Mouse (Mus musculus): ENCODE data around the gene Ranbp1. TPM values are rescaled to one million over a fixed set of nuclear protein-coding genes. Genes with fewer than 3 reads are reported as not detected.

Gene Ranbp1
- polyA plus RNA-seq, 1 experiment from 2014 or later, result 613 TPM

DNA sequence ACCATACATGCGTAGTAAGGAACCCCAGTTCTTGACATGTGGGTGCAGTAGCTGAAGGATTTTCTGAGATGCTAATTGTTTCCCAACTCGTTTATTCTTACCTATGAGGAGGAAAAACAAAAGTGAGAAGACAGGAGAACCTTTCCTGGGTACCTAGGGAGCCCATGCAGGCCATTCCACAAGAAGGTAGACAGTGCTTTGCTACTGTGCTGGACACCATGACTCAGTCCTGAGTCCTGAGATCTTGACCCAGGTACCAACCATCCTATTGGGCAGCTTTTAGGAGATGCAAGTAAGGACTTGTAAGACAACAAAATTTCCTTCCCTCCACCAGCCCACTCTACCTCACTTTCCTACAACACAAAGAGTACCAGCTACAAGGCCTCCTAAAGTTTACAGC, 9.7 kb upstream of the Ranbp1 start, which contains the start of gene Gm49776:
Gene Gm49776, minus strand, starts transcription at position 101 of the 400 bp plus-strand sequence.
- Histone ChIP-seq H3K36me3 (ENCODE audit: control insufficient read depth, insufficient read depth, low read length) (peaks cover 81% of the 10 kb centered on the region), H3K27me3 (ENCODE audit: control insufficient read depth, insufficient read depth, low read length) (no peaks in the 10 kb centered on the region), H3K4me3 (ENCODE audit: low read depth, low read length) (no peak within 1 kb of the TSS), H3K9me3 (ENCODE audit: control insufficient read depth, low read depth, low read length) (no peaks in the 10 kb centered on the region), H3K9ac (replicated peaks; ENCODE audit: low read depth, low read length) (no peak within 1 kb of the TSS), H3K4me1 (ENCODE audit: control insufficient read depth, insufficient read depth, low read length) (no peaks in the 10 kb centered on the region), H3K27ac (ENCODE audit: low read length) (no peak within 1 kb of the TSS), H3K4me2 (replicated peaks; ENCODE audit: low read depth, low read length) (no peak within 1 kb of the TSS)
- ATAC-seq (ENCODE audit: insufficient number of reproducible peaks, insufficient read depth, low FRiP score, low read depth), result no peak
- WGBS, result 94% methylated on average over 2 of the region's 2 CpGs

DNA sequence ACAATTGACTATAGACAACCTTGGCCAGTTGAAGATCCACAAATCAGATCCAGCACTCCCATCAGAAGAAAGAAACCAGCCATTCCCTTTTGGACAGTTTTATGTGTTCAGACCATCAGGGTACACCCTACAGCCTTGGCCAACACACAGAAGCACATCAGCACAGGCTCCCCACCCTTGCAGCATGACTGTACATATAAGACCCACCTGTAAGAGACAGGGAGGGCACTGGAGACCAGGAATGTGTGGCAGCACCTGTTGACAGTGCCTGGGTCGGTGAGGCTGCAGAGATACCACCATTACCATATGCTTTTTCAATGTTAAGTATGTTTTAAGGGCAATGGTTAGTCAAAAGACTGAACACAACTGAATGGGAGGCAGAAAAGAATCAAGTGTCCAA, 5.3 kb upstream of the Ranbp1 start:
- Histone ChIP-seq H3K36me3 (ENCODE audit: control insufficient read depth, insufficient read depth, low read length) (peaks cover 74% of the 10 kb centered on the region), H3K4me3 (ENCODE audit: low read depth, low read length) (no peak overlapping the region), H3K9ac (replicated peaks; ENCODE audit: low read depth, low read length) (no peak overlapping the region), H3K27me3 (ENCODE audit: control insufficient read depth, insufficient read depth, low read length) (no peaks in the 10 kb centered on the region), H3K4me1 (ENCODE audit: control insufficient read depth, insufficient read depth, low read length) (peaks cover 16% of the 10 kb centered on the region), H3K4me2 (replicated peaks; ENCODE audit: low read depth, low read length) (no peak overlapping the region), H3K27ac (ENCODE audit: low read length) (no peak overlapping the region), H3K9me3 (ENCODE audit: control insufficient read depth, low read depth, low read length) (no peaks in the 10 kb centered on the region)
- ATAC-seq (ENCODE audit: insufficient number of reproducible peaks, insufficient read depth, low FRiP score, low read depth), result no peak
- 87% methylated on average over 1 of the region's 1 CpGs for WGBS

DNA sequence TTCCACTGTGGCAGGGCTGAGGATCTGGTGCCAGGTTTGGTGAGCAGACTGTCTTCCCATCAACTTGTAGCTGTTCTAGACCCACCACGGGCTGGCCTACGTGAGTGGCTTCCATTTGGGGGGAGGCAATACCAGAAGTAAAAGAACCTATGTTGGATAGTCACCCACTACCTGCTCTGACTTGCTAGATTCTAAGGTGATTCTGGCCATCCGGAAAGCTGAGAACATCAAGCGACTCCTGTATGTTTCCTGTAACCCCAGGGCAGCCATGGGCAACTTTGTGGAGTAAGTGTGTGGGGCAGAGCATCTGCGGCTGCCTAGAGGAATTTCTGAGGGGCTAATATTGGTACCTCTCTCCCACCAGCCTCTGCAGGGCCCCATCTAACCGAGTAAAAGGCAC, 4.2 kb upstream of the Ranbp1 start:
- no peak overlapping the region for H3K9ac ChIP-seq (replicated peaks; ENCODE audit: low read depth, low read length)

DNA sequence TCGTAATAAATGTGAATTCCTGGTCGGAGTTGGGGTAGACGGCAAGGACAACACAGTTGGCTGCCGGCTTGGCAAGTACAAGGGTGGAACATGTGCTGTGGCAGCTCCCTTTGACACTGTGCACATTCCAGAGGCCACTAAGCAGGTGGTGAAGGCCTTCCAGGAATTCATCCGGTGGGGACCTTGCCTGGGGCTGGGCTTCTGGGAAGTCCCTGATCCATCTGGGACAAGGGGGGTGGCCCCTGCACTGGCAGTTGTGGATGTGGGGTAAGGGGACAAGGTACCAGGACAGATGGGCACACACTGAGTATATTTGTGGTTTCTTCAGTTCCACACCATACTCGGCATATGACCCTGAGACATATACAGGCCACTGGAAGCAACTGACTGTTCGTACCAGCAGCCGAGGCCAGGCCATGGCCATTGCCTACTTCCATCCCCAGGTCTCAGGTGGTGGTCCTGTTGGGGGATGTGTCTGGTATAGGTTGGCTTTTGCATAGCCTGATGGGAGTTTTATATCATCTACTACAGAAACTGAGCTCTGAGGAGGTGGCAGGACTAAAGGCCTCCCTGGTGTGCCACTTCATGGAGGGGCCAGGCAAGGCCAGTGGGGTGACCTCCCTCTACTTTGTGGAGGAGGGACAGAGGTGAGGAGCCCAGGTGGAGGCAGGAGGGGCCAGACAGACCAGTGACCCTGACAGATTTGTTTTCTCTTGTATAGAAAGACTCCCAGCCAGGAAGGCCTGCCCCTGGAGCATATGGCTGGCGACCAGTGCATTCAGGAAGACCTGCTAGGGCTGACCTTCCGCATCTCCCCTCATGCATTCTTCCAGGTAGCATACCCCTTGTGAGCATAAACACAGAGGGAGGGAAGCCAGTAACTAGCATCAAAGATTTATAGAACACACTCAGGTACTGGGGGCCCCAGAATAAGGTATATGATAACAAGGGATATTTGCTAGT, 2.6 kb upstream of the Ranbp1 start:
- WGBS, result 65% methylated on average over 10 of the region's 10 CpGs
- Histone ChIP-seq H3K4me2 (replicated peaks; ENCODE audit: low read depth, low read length) (peak overlapping the region; percentile 95; the same call in 1 of the 2 replicates), H3K27me3 (ENCODE audit: control insufficient read depth, insufficient read depth, low read length) (no peaks in the 10 kb centered on the region), H3K4me3 (ENCODE audit: low read depth, low read length) (peak overlapping the region; percentile 68; the same call in 1 of the 2 replicates), H3K9ac (replicated peaks; ENCODE audit: low read depth, low read length) (0 out of 2 replicates have a peak overlapping the region, but pooled peaks have one; percentile 1), H3K36me3 (ENCODE audit: control insufficient read depth, insufficient read depth, low read length) (peaks cover 59% of the 10 kb centered on the region), H3K27ac (ENCODE audit: low read length) (no peak overlapping the region), H3K4me1 (ENCODE audit: control insufficient read depth, insufficient read depth, low read length) (peaks cover 27% of the 10 kb centered on the region), H3K9me3 (ENCODE audit: control insufficient read depth, low read depth, low read length) (no peaks in the 10 kb centered on the region)
- no peak for ATAC-seq (ENCODE audit: insufficient number of reproducible peaks, insufficient read depth, low FRiP score, low read depth)

More for the DNA sequence above, 4.2 kb upstream of the Ranbp1 start:
- no peaks in the 10 kb centered on the region for H3K27me3 ChIP-seq (ENCODE audit: control insufficient read depth, insufficient read depth, low read length)
- 85% methylated on average over 6 of the region's 6 CpGs for WGBS
- H3K4me1 ChIP-seq (ENCODE audit: control insufficient read depth, insufficient read depth, low read length), result peaks cover 16% of the 10 kb centered on the region
- no peak for ATAC-seq (ENCODE audit: insufficient number of reproducible peaks, insufficient read depth, low FRiP score, low read depth)
- peaks cover 64% of the 10 kb centered on the region for H3K36me3 ChIP-seq (ENCODE audit: control insufficient read depth, insufficient read depth, low read length)
- no peak overlapping the region for H3K27ac ChIP-seq (ENCODE audit: low read length)
- H3K4me2 ChIP-seq (replicated peaks; ENCODE audit: low read depth, low read length), result no peak overlapping the region
- no peaks in the 10 kb centered on the region for H3K9me3 ChIP-seq (ENCODE audit: control insufficient read depth, low read depth, low read length)
- H3K4me3 ChIP-seq (ENCODE audit: low read depth, low read length), result no peak overlapping the region

DNA sequence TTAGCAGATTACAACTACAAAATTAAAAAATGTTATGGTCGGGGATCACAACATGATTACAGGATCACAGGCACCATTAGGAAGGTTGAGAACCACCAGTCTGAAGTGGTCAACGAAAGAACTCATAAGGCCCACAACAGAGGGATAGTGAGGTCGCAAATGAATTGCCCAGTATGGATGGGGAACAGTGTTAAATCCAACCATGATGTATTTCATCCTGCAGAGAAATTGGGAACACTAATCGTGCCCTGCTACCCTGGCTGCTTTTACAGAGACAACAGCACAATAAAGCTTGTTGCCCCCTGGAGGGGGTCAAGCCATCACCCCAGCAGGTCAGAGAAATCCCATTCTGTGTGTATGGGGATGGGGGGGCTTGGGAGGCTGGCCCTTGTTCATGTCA, 1.7 kb upstream of the Ranbp1 start:
- Histone ChIP-seq H3K4me1 (ENCODE audit: control insufficient read depth, insufficient read depth, low read length) (peaks cover 27% of the 10 kb centered on the region), H3K4me2 (replicated peaks; ENCODE audit: low read depth, low read length) (peak overlapping the region; percentile 95), H3K27me3 (ENCODE audit: control insufficient read depth, insufficient read depth, low read length) (no peaks in the 10 kb centered on the region), H3K9ac (replicated peaks; ENCODE audit: low read depth, low read length) (peak overlapping the region; percentile 90; the same call in 1 of the 2 replicates), H3K4me3 (ENCODE audit: low read depth, low read length) (peak overlapping the region; percentile 68), H3K36me3 (ENCODE audit: control insufficient read depth, insufficient read depth, low read length) (peaks cover 60% of the 10 kb centered on the region), H3K9me3 (ENCODE audit: control insufficient read depth, low read depth, low read length) (no peaks in the 10 kb centered on the region), H3K27ac (ENCODE audit: low read length) (no peak overlapping the region)
- no peak for ATAC-seq (ENCODE audit: insufficient number of reproducible peaks, insufficient read depth, low FRiP score, low read depth)
- WGBS, result 68% methylated on average over 4 of the region's 4 CpGs

DNA sequence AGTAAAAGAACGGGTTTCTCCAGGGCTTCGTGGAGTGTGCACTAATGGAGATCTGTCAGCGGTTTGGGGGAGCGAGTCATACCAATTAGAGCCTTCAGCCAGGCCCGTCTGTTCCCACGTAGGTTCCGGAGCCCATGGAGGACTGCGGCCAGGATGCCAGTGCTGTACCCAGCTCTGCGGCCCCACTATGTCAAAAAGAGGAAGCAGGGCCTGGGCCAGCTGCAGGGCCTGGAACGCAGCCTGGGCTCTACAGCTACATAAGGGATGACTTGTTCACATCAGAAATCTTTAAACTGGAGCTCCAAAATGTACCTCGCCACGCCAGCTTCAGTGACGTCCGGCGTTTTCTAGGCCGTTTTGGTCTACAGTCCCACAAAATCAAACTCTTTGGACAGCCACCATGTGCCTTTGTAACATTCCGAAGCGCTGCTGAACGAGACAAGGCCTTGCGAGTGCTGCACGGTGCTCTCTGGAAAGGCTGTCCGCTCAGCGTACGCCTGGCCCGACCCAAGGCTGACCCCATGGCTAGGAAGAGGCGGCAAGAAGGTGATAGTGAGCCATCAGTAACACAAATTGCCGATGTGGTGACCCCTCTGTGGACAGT, 934 bp upstream of the Ranbp1 start:
- no peak; the same call in 1 of the 2 replicates for ATAC-seq (ENCODE audit: insufficient number of reproducible peaks, insufficient read depth, low FRiP score, low read depth)
- 4% methylated on average over 27 of the region's 27 CpGs for WGBS
- Histone ChIP-seq H3K9ac (replicated peaks; ENCODE audit: low read depth, low read length) (peak overlapping the region; percentile 90), H3K9me3 (ENCODE audit: control insufficient read depth, low read depth, low read length) (no peaks in the 10 kb centered on the region), H3K4me1 (ENCODE audit: control insufficient read depth, insufficient read depth, low read length) (peaks cover 27% of the 10 kb centered on the region), H3K36me3 (ENCODE audit: control insufficient read depth, insufficient read depth, low read length) (peaks cover 63% of the 10 kb centered on the region), H3K27ac (ENCODE audit: low read length) (peak overlapping the region; percentile 94), H3K4me2 (replicated peaks; ENCODE audit: low read depth, low read length) (peak overlapping the region; percentile 95), H3K4me3 (ENCODE audit: low read depth, low read length) (peak overlapping the region; percentile 68), H3K27me3 (ENCODE audit: control insufficient read depth, insufficient read depth, low read length) (no peaks in the 10 kb centered on the region)

DNA sequence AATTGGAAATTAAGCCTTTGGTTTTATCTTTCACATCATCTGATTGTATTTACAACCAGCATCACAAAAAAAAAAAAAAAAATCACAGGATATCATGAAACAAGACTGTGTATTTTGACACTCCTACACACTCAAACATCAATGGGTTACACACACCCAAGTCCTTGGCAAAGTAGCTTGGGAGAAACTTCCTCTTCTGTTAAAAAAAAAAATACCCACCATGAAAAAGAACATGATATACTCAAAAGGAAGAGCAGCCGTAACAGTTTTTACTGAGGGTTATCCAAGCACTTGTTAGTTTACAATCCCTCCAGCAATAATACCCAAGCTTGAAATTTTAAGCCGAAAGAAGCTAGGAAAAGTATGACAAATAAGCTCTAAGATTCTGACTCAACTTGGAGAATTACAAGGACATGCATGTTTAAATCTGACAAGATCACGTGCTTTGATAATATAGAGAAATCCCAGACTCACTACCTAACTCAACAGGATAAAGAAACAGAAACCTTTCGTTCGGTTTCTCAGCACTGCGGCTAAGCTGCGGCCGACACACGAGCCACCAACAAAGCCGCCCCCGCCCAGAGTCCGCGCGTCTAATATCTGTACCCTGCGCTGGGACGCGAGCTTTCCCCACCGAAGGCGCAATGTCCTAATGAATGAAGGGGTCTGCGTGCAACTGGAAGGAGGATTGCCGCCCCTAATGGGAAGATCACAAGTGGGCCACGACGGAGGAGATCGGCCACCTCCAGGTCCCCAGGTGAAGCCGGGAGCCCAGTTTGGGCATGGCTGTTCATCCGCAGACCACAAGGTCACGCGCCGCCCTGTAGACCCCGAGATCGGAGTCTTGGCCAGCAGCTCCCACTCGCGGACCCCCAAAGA, 772 bp downstream of the Ranbp1 start:
- Histone ChIP-seq H3K36me3 (ENCODE audit: control insufficient read depth, insufficient read depth, low read length) (peaks cover 63% of the 10 kb centered on the region), H3K27me3 (ENCODE audit: control insufficient read depth, insufficient read depth, low read length) (no peaks in the 10 kb centered on the region), H3K4me3 (ENCODE audit: low read depth, low read length) (peak overlapping the region; percentile 68), H3K27ac (ENCODE audit: low read length) (peak overlapping the region; percentile 93), H3K9ac (replicated peaks; ENCODE audit: low read depth, low read length) (peak overlapping the region; percentile 90), H3K9me3 (ENCODE audit: control insufficient read depth, low read depth, low read length) (no peaks in the 10 kb centered on the region), H3K4me1 (ENCODE audit: control insufficient read depth, insufficient read depth, low read length) (peaks cover 27% of the 10 kb centered on the region), H3K4me2 (replicated peaks; ENCODE audit: low read depth, low read length) (peak overlapping the region; percentile 53)
- WGBS, result under 1% methylated on average over 33 of the region's 33 CpGs
- ATAC-seq (ENCODE audit: insufficient number of reproducible peaks, insufficient read depth, low FRiP score, low read depth), result no peak

DNA sequence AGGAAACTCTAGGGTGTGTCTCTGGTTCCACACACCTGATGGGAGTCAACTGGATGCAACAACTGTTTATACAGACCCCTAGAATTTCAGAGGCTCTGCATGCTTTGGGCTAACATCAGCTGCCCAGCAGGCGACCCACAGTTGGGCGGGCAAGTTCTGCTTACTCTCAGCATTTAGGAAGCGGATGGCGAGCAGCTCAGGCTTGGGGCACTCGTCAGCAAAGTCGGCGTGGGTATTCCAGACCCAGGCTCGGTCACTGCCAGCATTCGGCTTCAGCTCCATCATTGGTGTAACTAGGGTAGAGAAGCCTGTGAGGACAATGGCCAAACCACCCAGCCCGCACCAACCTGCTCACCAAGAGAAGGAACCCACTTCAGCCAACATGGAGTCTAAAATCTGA, 7.0 kb downstream of the Ranbp1 start:
- no peaks in the 10 kb centered on the region for H3K9me3 ChIP-seq (ENCODE audit: control insufficient read depth, low read depth, low read length)
- 92% methylated on average over 10 of the region's 10 CpGs for WGBS
- H3K4me1 ChIP-seq (ENCODE audit: control insufficient read depth, insufficient read depth, low read length), result peaks cover 3% of the 10 kb centered on the region; the same call in 1 of the 2 replicates
- H3K4me3 ChIP-seq (ENCODE audit: low read depth, low read length), result no peak overlapping the region
- peaks cover 86% of the 10 kb centered on the region for H3K36me3 ChIP-seq (ENCODE audit: control insufficient read depth, insufficient read depth, low read length)
- H3K27me3 ChIP-seq (ENCODE audit: control insufficient read depth, insufficient read depth, low read length), result no peaks in the 10 kb centered on the region
- no peak overlapping the region for H3K4me2 ChIP-seq (replicated peaks; ENCODE audit: low read depth, low read length)
- ATAC-seq (ENCODE audit: insufficient number of reproducible peaks, insufficient read depth, low FRiP score, low read depth), result no peak
- no peak overlapping the region for H3K27ac ChIP-seq (ENCODE audit: low read length)
- no peak overlapping the region for H3K9ac ChIP-seq (replicated peaks; ENCODE audit: low read depth, low read length)
